23 mouse cellular contexts compared by ENCODE assay signal in the genomic region with DNA sequence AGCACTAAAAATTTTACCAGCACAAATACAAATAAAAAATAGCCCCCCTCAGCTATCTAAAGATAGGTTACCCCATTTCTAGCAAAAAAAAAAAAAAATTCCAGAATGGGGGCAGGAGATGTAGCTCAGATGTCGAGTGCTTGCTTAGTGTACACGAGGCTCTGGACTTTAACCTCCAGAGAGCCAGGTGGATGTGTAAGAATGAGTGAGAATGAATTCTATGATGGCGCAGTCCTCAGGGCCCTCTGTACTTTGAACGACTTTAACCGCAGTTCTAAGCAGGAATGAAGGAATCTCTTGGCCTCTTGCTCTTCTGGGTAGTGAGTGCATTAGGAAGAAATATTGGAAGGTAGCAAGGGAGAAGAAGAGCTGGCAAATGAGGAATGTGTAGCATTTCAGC.
DNase-seq lines count a peak whose midpoint lies in the region; ATAC-seq lines count a peak whose summit lies in the region.
"Had no signal": no experiment of that assay in that cellular context is flagged by ENCODE, and none has a peak within 500 bp of the region (broad histone marks: within the 10 kb centered on the region; RNA-seq: fewer than 3 reads in every experiment).

No protein-coding gene starts in this region.

- ATAC-seq in kidney, embryonic 15.5 days (replicated peaks; ENCODE audit: low FRiP score) = no peak
- no peak for ATAC-seq in midbrain, embryonic 11.5 days (ENCODE audit: low FRiP score)
- ATAC-seq: forebrain, embryonic 14.5 days had no signal

- no peaks in the 10 kb centered on the region for H3K36me3 ChIP-seq in kidney, embryonic 15.5 days
- no peaks in the 10 kb centered on the region for H3K36me3 ChIP-seq in midbrain, embryonic 11.5 days (ENCODE audit: control insufficient read depth, insufficient read depth, low read length)
- H3K36me3 ChIP-seq: embryonic facial prominence, embryonic 13.5 days; embryonic facial prominence, embryonic 15.5 days; forebrain, embryonic 10.5 days; forebrain, embryonic 12.5 days had no signal

- peak overlapping the region; percentile 42; the same call in 1 of the 2 replicates for H3K27ac ChIP-seq in kidney, embryonic 15.5 days
- no peak overlapping the region for H3K27ac ChIP-seq in midbrain, embryonic 11.5 days (ENCODE audit: low read depth, low read length)
- H3K27ac ChIP-seq: embryonic facial prominence, embryonic 13.5 days; embryonic facial prominence, embryonic 15.5 days; forebrain, embryonic 10.5 days; forebrain, embryonic 12.5 days had no signal

- H3K9me3 ChIP-seq in kidney, embryonic 15.5 days (replicated peaks) = no peaks in the 10 kb centered on the region
- no peaks in the 10 kb centered on the region for H3K9me3 ChIP-seq in midbrain, embryonic 11.5 days (ENCODE audit: control insufficient read depth, low read length)
- H3K9me3 ChIP-seq: embryonic facial prominence, embryonic 13.5 days; embryonic facial prominence, embryonic 15.5 days; forebrain, embryonic 10.5 days; forebrain, embryonic 12.5 days had no signal

- H3K4me1 ChIP-seq in kidney, embryonic 15.5 days = 0 out of 2 replicates have a peak, but pooled peaks cover 3% of the 10 kb centered on the region
- H3K4me1 ChIP-seq in midbrain, embryonic 11.5 days (ENCODE audit: control insufficient read depth, insufficient read depth, low read length) = no peaks in the 10 kb centered on the region
- H3K4me1 ChIP-seq: embryonic facial prominence, embryonic 15.5 days; forebrain, embryonic 10.5 days; forebrain, embryonic 12.5 days had no signal

- DNase-seq in kidney, adult 11 months = peak; percentile 8
- no peak for DNase-seq in kidney, postnatal 14 days
- DNase-seq in kidney, adult 8-10 months = peak; percentile 4 to 26
- no peak for DNase-seq in kidney, postnatal 10 days
- no peak for DNase-seq in kidney, adult 18-20 months
- DNase-seq in midbrain, embryonic 11.5 days (ENCODE audit: low spot score, missing footprints) = no peak
- DNase-seq: adrenal gland, adult 2 months; adrenal gland, postnatal 10 days; adrenal gland, postnatal 25 days; cerebellum, adult 11 months; cerebellum, adult 18-20 months; cerebellum, adult 8-10 months; cerebellum, adult 9-11 months; cerebellum, postnatal 14 days; cerebellum, postnatal 36 days; embryo, embryonic 11 days had no signal

- H3K4me2 ChIP-seq in kidney, embryonic 15.5 days = no peak overlapping the region
- H3K4me2 ChIP-seq in midbrain, embryonic 11.5 days = no peak overlapping the region
- H3K4me2 ChIP-seq: embryonic facial prominence, embryonic 13.5 days; embryonic facial prominence, embryonic 15.5 days; forebrain, embryonic 12.5 days had no signal

- 71% methylated on average over 5 of the region's 5 CpGs for WGBS in kidney, embryonic 15.5 days
- 89% methylated on average over 5 of the region's 5 CpGs for WGBS in midbrain, embryonic 11.5 days

- no peak overlapping the region for H3K9ac ChIP-seq in kidney, embryonic 15.5 days
- no peak overlapping the region for H3K9ac ChIP-seq in midbrain, embryonic 11.5 days (ENCODE audit: low read length)
- H3K9ac ChIP-seq: embryonic facial prominence, embryonic 13.5 days; embryonic facial prominence, embryonic 15.5 days; forebrain, embryonic 12.5 days had no signal

- no peaks in the 10 kb centered on the region for H3K27me3 ChIP-seq in kidney, embryonic 15.5 days
- no peaks in the 10 kb centered on the region for H3K27me3 ChIP-seq in midbrain, embryonic 11.5 days (ENCODE audit: control insufficient read depth, insufficient read depth, low read length)
- H3K27me3 ChIP-seq: embryonic facial prominence, embryonic 13.5 days; embryonic facial prominence, embryonic 15.5 days; forebrain, embryonic 12.5 days had no signal

- H3K4me3 ChIP-seq in kidney, embryonic 15.5 days (replicated peaks) = no peak overlapping the region
- H3K4me3 ChIP-seq in midbrain, embryonic 11.5 days (ENCODE audit: low read depth, low read length) = no peak overlapping the region
- H3K4me3 ChIP-seq: embryonic facial prominence, embryonic 13.5 days; embryonic facial prominence, embryonic 15.5 days; erythroblast, embryonic 14.5 days; forebrain, embryonic 10.5 days; forebrain, embryonic 12.5 days had no signal

Comparison
In these comparisons a context has a peak if more than half of its experiments do, and no peak if none do; other contexts are left out.
1. DNase-seq: peak in kidney, adult 11 months (single experiment) and kidney, adult 8-10 months (2 of 2); none in kidney, postnatal 14 days (single experiment), kidney, postnatal 10 days (single experiment), kidney, adult 18-20 months (single experiment) and midbrain, embryonic 11.5 days (single experiment).